Mouse (Mus musculus): ENCODE data around the gene A930018P22Rik.

- TF ChIP-seq CTCF (IDR thresholded peaks at IDR 0.05; ENCODE audit: extremely low read depth, insufficient read length, insufficient replicate concordance, low read depth, low read length) (no peak), POLR2A (IDR thresholded peaks at IDR 0.05; ENCODE audit: low read depth, low read length) (no peak)
These were observed 45.8 kb downstream of the A930018P22Rik start for GRCm38 (mm10) chr2:104168186-104168896.
